Mouse (Mus musculus): Measurements from ENCODE around the gene Rhobtb1. TPM values are rescaled to one million over a fixed set of nuclear protein-coding genes. Genes with fewer than 3 reads are reported as not detected.

The Rhobtb1 gene
- polyA plus RNA-seq, 1 experiment, result 9.9 TPM

DNA sequence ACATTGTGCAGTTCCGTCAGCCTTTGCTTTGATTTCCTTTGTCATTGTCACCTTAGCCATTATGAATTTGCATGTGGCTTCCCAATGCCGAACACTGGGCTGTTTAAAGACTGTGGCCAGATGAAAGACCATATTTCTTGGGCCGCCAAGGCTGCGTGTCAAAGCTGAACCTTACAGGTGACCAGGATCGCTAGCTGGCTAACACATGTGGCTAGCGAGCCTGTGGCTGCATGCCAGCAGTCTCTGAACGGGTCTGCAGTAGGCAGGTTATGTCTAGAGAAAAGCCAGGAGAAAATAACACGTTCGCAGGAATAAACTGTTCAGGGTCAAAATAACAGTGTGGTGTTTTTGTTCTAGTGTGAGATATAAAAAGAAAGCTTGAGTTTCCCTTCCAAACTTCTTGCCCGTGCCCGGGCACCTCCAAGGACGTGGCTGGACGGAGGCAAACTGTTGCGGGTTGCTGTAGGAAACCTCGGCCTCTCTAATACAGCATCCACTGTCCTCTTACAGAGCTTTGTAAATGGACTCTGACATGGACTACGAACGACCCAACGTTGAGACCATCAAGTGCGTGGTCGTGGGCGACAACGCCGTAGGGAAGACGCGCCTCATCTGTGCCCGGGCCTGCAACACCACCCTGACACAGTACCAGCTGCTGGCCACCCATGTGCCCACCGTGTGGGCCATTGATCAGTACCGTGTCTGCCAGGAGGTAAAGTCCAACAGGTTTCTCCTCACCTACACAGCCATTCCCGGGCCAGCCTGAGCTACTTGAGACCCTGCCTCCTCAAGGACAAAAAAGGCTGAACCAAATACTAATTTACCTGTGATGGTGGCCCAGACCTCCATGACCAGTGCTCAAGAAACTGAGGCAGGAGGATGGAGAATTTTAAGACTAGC is 97.3 kb downstream of the Rhobtb1 start:
- Histone ChIP-seq H3K4me3 (replicated peaks; ENCODE audit: extremely low read depth, low read depth, low read length) (no peak overlapping the region), H3K4me1 (ENCODE audit: control insufficient read depth, insufficient read depth, low read length) (peaks cover 4% of the 10 kb centered on the region)
- WGBS, result 90% methylated on average over 29 of the region's 29 CpGs
- DNase-seq, result no peak
- no peak for TF ChIP-seq POLR2A (IDR thresholded peaks at IDR 0.05; ENCODE audit: borderline replicate concordance, extremely low read depth, low read depth, low read length)
- no peak for TF ChIP-seq CTCF (IDR thresholded peaks at IDR 0.05; ENCODE audit: insufficient read depth, low read length)

DNA sequence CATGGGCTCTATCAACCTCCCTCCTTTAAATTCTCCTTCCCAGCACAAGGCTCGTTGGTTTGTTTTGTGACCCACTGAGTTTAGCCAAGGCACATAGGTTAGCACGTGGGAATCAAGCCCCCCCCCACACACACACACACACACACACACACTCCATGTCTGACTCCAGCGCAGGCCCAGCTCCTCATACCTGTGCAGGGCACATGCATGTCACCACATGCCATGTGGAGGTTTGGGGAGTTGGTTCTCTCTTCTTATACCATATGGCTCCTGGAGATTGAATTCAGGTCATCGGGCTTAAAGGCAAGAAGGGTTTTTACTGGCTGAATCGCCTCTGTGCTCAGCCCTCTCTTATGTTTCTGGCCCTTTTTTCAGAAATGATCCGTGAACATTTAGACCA is 100.0 kb downstream of the Rhobtb1 start:
- Histone ChIP-seq H3K4me1 (ENCODE audit: control insufficient read depth, insufficient read depth, low read length) (peaks cover 12% of the 10 kb centered on the region), H3K4me3 (replicated peaks; ENCODE audit: extremely low read depth, low read depth, low read length) (no peak overlapping the region)
- no peak for TF ChIP-seq CTCF (IDR thresholded peaks at IDR 0.05; ENCODE audit: insufficient read depth, low read length)
- 91% methylated on average over 6 of the region's 6 CpGs for WGBS
- no peak for DNase-seq

DNA sequence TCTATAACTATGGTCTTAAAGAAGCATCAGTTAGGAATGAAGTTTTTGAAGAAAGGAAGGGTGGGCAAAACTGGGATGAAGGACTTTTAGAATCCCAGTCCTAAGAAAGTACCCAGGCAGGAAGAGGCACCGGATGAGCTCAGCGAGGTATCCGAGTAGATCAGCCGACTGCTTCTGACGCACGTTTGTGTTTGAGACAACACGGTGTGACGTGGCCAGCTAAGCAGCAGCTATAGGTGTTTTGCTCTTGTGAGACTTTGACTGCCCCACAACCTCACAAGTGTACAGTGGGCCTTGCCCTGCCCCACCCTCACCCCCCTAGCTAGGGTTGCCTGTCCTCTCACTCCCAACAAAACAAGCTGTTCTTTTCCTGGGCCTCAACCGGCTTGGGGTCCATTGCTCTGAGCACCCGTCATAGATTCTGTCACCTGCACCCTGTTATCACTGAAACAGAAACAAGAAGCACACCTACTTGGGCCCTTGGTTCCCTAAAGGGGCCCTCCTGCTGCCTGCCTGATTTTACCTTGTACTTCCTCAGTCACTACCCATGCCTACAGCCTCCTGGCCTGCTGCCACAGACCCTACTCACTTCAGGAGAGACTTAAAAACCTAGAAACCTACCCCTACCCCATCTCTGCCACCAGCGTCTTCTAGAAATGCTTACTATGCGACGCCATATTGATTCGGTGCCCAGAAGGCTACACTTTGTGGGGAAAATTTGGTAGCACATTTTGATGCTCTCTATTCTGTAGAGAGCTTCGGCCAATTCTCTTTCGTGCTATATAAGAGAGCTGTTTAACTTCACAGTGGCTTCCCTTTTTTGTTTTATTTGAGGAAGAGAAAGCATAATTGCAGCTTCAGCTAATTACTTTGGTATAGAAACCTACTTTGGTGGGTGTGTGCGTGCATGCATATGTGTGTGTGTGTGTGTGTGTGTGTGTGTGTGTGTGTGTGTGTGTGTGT is 101.2 kb downstream of the Rhobtb1 start:
- Histone ChIP-seq H3K4me1 (ENCODE audit: control insufficient read depth, insufficient read depth, low read length) (peaks cover 9% of the 10 kb centered on the region; the same call in 1 of the 2 replicates), H3K4me3 (replicated peaks; ENCODE audit: extremely low read depth, low read depth, low read length) (no peak overlapping the region)
- no peak for DNase-seq
- 69% methylated on average over 17 of the region's 17 CpGs for WGBS
- TF ChIP-seq POLR2A (IDR thresholded peaks at IDR 0.05; ENCODE audit: borderline replicate concordance, extremely low read depth, low read depth, low read length) (no peak), CTCF (IDR thresholded peaks at IDR 0.05; ENCODE audit: insufficient read depth, low read length) (no peak)

DNA sequence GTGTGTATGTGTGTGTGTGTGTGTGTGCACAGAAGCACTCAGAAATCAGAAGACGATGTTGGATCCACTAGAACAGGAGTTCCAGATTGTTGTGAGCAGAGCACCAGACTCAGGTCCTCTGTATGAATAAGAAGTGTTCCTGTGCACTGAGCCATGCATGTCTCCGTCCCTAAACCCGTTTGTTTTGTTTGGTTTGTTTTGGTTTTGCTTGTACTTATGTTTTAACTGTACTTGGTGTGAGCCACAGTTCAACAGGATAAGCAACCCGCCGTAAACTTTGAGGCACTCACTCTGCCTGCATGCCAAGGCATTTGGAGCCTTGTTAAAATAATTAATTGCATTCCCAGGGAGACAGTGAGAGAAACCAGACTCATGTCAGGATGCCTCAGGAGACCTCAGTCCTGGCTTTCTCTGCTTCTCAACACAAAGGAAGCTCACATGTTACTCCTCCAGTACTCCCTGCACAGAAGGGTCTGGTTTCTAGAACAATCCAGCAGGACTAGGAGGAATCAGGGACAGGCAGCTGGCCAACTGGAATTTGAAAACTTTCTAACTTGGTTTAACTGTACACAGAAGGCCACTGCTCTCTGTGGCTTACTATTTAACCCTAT is 101.9 kb downstream of the Rhobtb1 start:
- DNase-seq, result no peak
- no peak for TF ChIP-seq POLR2A (IDR thresholded peaks at IDR 0.05; ENCODE audit: borderline replicate concordance, extremely low read depth, low read depth, low read length)
- no peak for TF ChIP-seq CTCF (IDR thresholded peaks at IDR 0.05; ENCODE audit: insufficient read depth, low read length)
- H3K4me1 ChIP-seq (ENCODE audit: control insufficient read depth, insufficient read depth, low read length), result peaks cover 9% of the 10 kb centered on the region; the same call in 1 of the 2 replicates
- H3K4me3 ChIP-seq (replicated peaks; ENCODE audit: extremely low read depth, low read depth, low read length), result no peak overlapping the region
- WGBS, result 25% methylated on average over 5 of the region's 5 CpGs

DNA sequence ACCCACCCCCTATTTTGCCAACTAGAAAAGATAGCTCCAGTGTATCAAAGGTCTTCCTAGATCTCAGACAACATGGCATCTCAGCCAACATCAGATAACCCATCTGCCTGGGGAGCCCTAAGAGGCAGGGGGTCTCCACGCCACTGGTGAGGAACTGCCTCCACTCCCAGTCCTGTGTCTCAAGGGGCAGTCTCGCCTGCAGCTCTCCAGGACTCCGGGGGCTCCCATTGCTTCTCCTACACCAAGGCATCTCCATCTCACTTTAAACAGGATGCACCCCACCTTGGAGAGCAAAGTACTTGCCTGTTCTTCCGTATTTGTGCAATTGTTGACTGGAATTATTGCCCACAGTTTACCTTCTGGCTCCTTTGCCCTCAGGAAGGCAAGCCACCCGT is 102.4 kb downstream of the Rhobtb1 start:
- Histone ChIP-seq H3K4me3 (replicated peaks; ENCODE audit: extremely low read depth, low read depth, low read length) (no peak overlapping the region), H3K4me1 (ENCODE audit: control insufficient read depth, insufficient read depth, low read length) (peaks cover 9% of the 10 kb centered on the region; the same call in 1 of the 2 replicates)
- TF ChIP-seq CTCF (IDR thresholded peaks at IDR 0.05; ENCODE audit: insufficient read depth, low read length) (no peak), POLR2A (IDR thresholded peaks at IDR 0.05; ENCODE audit: borderline replicate concordance, extremely low read depth, low read depth, low read length) (no peak)
- WGBS, result 63% methylated on average over 5 of the region's 5 CpGs
- no peak for DNase-seq

DNA sequence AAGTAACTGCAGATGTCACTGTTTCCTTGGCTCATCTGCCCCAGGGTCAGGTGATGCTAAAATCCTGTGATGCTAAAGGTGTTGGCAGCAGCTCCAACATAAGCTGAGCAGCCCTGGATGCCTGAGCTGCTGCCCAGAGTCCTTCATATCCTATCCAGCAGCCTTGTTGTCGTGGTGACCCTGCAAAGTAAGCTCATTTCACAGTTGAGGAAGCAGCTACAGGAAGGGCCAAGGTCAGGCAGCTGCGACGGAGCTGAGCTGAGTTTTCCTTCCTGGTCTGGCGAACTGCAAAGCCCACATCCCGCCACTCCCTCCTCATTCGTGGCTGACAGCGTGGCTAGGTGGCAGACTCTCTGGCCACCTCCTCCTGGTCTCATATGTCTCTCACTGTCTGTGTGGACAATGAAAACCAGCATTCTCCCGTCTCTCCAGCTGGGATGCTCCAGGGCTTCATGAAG is 103.2 kb downstream of the Rhobtb1 start:
- WGBS, result 11% methylated on average over 8 of the region's 8 CpGs
- no peak overlapping the region for H3K4me3 ChIP-seq (replicated peaks; ENCODE audit: extremely low read depth, low read depth, low read length)
- no peak for DNase-seq
- TF ChIP-seq POLR2A (IDR thresholded peaks at IDR 0.05; ENCODE audit: borderline replicate concordance, extremely low read depth, low read depth, low read length), result no peak
- no peak for TF ChIP-seq CTCF (IDR thresholded peaks at IDR 0.05; ENCODE audit: insufficient read depth, low read length)
- peaks cover 9% of the 10 kb centered on the region; the same call in 1 of the 2 replicates for H3K4me1 ChIP-seq (ENCODE audit: control insufficient read depth, insufficient read depth, low read length)

DNA sequence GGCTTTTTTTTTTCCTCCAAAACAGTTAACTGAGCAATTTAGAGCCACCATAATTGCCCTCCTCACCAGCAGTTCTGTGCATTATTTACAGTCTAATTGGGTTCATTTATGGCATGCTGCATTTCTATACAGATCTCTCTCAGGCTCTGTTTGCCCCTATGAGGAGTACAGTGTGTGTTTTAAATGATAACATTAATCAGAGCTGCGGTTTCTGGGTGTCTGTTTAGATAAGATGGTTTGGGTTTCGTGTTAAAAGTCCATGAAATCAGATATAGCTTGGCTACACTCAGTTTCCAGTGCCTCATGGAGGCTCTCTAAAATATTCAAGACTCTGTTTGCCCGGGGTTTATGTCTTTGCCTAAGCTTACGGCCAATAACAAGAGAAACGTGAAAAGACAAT is 104.4 kb downstream of the Rhobtb1 start:
- 62% methylated on average over 5 of the region's 5 CpGs for WGBS
- H3K4me1 ChIP-seq (ENCODE audit: control insufficient read depth, insufficient read depth, low read length), result peaks cover 9% of the 10 kb centered on the region; the same call in 1 of the 2 replicates
- H3K4me3 ChIP-seq (replicated peaks; ENCODE audit: extremely low read depth, low read depth, low read length), result no peak overlapping the region
- no peak for DNase-seq
- TF ChIP-seq POLR2A (IDR thresholded peaks at IDR 0.05; ENCODE audit: borderline replicate concordance, extremely low read depth, low read depth, low read length), result no peak
- no peak for TF ChIP-seq CTCF (IDR thresholded peaks at IDR 0.05; ENCODE audit: insufficient read depth, low read length)

DNA sequence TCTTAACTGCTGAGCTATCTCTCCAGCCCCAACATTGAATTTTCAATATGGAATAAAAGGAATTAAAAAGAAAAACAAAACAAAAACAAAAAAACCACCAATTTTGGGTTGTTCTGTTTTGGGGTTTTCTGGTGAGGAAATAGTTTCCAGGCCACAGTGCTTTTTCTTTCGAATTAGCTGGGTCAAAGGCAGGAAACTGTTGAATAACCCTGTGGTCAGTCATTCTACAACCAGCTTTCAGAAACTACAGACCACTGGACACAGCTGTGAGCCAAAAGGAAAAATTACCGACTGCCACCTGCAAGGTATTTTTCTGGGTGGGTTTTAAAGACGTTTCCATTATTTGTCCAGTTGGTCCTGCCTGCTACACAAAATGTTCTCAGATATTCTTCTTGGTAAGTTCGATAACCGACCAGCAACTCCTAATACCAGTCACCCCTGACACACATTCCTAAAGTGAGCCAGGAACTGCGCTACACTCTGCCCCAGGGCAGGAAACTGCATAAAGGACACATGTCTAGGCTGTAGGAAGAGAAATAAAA is 106.4 kb downstream of the Rhobtb1 start:
- H3K4me3 ChIP-seq (replicated peaks; ENCODE audit: extremely low read depth, low read depth, low read length), result no peak overlapping the region
- TF ChIP-seq CTCF (IDR thresholded peaks at IDR 0.05; ENCODE audit: insufficient read depth, low read length) (no peak), POLR2A (IDR thresholded peaks at IDR 0.05; ENCODE audit: borderline replicate concordance, extremely low read depth, low read depth, low read length) (no peak)
- DNase-seq, result no peak
- H3K4me1 ChIP-seq (ENCODE audit: control insufficient read depth, insufficient read depth, low read length), result peaks cover 9% of the 10 kb centered on the region; the same call in 1 of the 2 replicates
- 66% methylated on average over 6 of the region's 6 CpGs for WGBS

DNA sequence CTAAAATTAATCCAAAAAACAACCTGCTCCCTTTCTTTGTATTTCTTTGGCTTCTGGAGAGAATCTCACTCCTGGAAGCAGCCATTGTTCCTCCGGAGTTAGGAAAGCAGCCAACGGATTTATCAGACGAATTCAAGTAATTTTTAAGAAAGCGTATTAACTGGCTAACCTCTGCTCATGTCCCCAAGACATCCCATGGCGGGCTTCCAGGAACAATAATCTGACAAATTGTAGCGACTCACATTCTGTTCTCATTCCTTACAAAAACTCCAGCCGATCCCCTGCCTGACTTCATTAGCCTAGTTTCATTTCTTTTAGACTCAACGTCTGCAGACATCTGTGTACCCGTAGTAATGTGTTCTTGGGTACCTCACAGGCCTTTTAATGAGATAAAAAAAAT is 107.4 kb downstream of the Rhobtb1 start:
- TF ChIP-seq CTCF (IDR thresholded peaks at IDR 0.05; ENCODE audit: insufficient read depth, low read length), result no peak
- no peak for DNase-seq
- no peak overlapping the region for H3K4me3 ChIP-seq (replicated peaks; ENCODE audit: extremely low read depth, low read depth, low read length)
- peaks cover 8% of the 10 kb centered on the region; the same call in 1 of the 2 replicates for H3K4me1 ChIP-seq (ENCODE audit: control insufficient read depth, insufficient read depth, low read length)
- WGBS, result 51% methylated on average over 9 of the region's 9 CpGs
